Mouse (Mus musculus): ENCODE data around the gene Tfpi2. TPM values are rescaled to one million over a fixed set of nuclear protein-coding genes. Genes with fewer than 3 reads are reported as not detected.
A peak's percentile ranks its signal among the peaks of the same experiment; 100 is the strongest.

Gene Tfpi2
- polyA plus RNA-seq, 1 experiment from 2014 or later, result 3.6 TPM

DNA sequence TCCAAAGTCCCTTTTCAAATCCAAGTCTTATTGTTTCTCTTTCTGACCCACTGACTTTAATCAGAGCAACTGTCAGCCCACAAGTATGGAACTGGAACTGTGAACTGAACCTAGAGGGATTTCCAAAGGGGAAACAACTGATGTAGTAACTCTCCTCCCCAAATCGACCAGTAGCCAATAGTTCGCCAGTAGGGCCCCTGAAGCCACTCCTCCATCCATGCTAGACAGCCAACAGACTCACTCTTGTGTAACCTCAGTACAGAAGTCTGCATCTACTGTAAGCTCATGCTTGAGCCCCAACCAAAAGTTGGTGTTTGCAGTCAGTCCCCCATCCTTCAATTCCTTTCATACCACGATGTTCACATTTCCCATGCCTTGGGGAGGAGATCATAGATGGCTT is 12.0 kb upstream of the Tfpi2 start:
- ATAC-seq (ENCODE audit: low read depth), result no peak
- no peaks in the 10 kb centered on the region for H3K27me3 ChIP-seq (ENCODE audit: control insufficient read depth, insufficient read depth, low read depth, low read length)
- no peak overlapping the region for H3K9ac ChIP-seq (ENCODE audit: low read length)
- H3K27ac ChIP-seq (ENCODE audit: low read length), result no peak overlapping the region
- WGBS, result 79% methylated on average over 3 of the region's 3 CpGs
- H3K4me2 ChIP-seq (ENCODE audit: low read depth, low read length), result no peak overlapping the region
- peaks cover 3% of the 10 kb centered on the region for H3K4me1 ChIP-seq (replicated peaks; ENCODE audit: control insufficient read depth, insufficient read depth, low read length)
- no peaks in the 10 kb centered on the region for H3K36me3 ChIP-seq (ENCODE audit: control insufficient read depth, insufficient read depth, low read length)
- no peak overlapping the region for H3K4me3 ChIP-seq (ENCODE audit: low read length)
- H3K9me3 ChIP-seq (ENCODE audit: control insufficient read depth, low read length), result no peaks in the 10 kb centered on the region

DNA sequence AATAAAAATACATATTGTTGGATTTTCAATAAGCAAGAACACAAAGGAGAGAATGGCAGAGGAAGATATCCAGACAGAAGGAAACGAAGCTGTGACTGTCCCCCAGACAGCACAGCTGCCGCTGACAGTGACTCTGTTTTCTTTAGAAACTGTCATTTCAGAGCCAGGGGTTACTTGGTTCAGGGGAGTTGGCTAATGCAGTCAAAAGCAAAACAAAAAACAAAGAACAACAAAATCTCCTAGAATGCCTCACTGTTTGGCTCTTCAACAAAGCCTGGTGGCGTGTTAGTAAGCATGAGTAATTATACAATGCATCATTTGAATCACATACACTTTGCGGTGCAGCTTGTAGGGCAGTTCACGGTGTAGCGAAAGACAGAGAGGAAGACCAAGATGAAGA is 10.6 kb upstream of the Tfpi2 start:
- ATAC-seq (ENCODE audit: low read depth), result peak; percentile 32; the same call in 1 of the 2 replicates
- no peak overlapping the region for H3K9ac ChIP-seq (ENCODE audit: low read length)
- no peak overlapping the region for H3K4me2 ChIP-seq (ENCODE audit: low read depth, low read length)
- no peaks in the 10 kb centered on the region for H3K36me3 ChIP-seq (ENCODE audit: control insufficient read depth, insufficient read depth, low read length)
- 0 out of 2 replicates have a peak overlapping the region, but pooled peaks have one; percentile 39 for H3K27ac ChIP-seq (ENCODE audit: low read length)
- peaks cover 3% of the 10 kb centered on the region for H3K4me1 ChIP-seq (replicated peaks; ENCODE audit: control insufficient read depth, insufficient read depth, low read length)
- no peak overlapping the region for H3K4me3 ChIP-seq (ENCODE audit: low read length)
- H3K27me3 ChIP-seq (ENCODE audit: control insufficient read depth, insufficient read depth, low read depth, low read length), result no peaks in the 10 kb centered on the region
- 50% methylated on average over 6 of the region's 6 CpGs for WGBS
- no peaks in the 10 kb centered on the region for H3K9me3 ChIP-seq (ENCODE audit: control insufficient read depth, low read length)

DNA sequence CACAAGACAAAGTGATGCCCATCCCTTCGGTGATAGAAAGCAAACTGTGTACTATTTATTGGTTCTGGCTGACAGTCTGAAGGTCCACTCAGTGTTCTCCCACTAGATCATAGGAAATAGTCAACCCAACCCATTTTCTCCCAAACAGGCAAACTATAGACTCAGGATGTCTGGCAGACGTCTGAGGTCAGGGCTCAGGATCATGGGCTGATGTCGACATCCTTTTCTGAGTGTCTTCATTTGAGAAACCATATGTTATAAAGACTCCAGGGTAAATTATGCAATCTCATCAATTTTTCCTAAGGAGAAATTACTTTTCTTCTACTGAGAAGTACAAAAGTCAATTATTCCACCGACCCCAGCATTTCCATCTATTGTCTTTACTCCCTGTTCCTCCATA is 9.4 kb upstream of the Tfpi2 start:
- ATAC-seq (ENCODE audit: low read depth), result peak; percentile 55; the same call in 1 of the 2 replicates
- Histone ChIP-seq H3K4me3 (ENCODE audit: low read length) (no peak overlapping the region), H3K27me3 (ENCODE audit: control insufficient read depth, insufficient read depth, low read depth, low read length) (no peaks in the 10 kb centered on the region), H3K9ac (ENCODE audit: low read length) (no peak overlapping the region), H3K4me2 (ENCODE audit: low read depth, low read length) (no peak overlapping the region), H3K27ac (ENCODE audit: low read length) (no peak overlapping the region), H3K9me3 (ENCODE audit: control insufficient read depth, low read length) (no peaks in the 10 kb centered on the region), H3K4me1 (replicated peaks; ENCODE audit: control insufficient read depth, insufficient read depth, low read length) (no peaks in the 10 kb centered on the region; the same call in 1 of the 2 replicates), H3K36me3 (ENCODE audit: control insufficient read depth, insufficient read depth, low read length) (no peaks in the 10 kb centered on the region)
- WGBS, result 57% methylated on average over 4 of the region's 4 CpGs

DNA sequence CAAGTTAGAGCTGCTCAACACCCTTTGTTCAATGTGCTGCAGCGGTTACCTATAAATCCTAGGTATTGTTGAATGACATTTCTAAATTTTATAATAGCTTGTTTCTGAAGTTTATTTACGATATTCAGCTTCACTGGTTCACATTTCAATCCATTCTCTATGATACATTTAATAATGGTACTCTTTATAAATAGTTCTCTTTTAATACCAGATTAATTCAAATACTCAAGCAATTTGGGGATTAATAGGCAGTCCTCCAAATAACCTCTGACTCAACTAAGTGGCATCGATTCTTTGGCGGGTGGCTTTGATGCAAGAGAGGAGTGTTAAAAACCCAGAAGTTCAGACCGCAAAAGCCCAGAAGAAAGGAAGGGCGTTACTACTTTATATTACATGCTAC is 4.8 kb upstream of the Tfpi2 start, which contains the start of gene Gngt1:
Gene Gngt1 (plus strand): TSS at position 301 of the 400 bp plus-strand sequence.
- Histone ChIP-seq H3K4me1 (replicated peaks; ENCODE audit: control insufficient read depth, insufficient read depth, low read length) (no peaks in the 10 kb centered on the region), H3K36me3 (ENCODE audit: control insufficient read depth, insufficient read depth, low read length) (no peaks in the 10 kb centered on the region), H3K9ac (ENCODE audit: low read length) (no peak within 1 kb of the TSS), H3K4me2 (ENCODE audit: low read depth, low read length) (no peak within 1 kb of the TSS), H3K4me3 (ENCODE audit: low read length) (no peak within 1 kb of the TSS), H3K27ac (ENCODE audit: low read length) (no peak within 1 kb of the TSS), H3K27me3 (ENCODE audit: control insufficient read depth, insufficient read depth, low read depth, low read length) (no peaks in the 10 kb centered on the region), H3K9me3 (ENCODE audit: control insufficient read depth, low read length) (no peaks in the 10 kb centered on the region)
- ATAC-seq (ENCODE audit: low read depth), result no peak
- WGBS, result 85% methylated on average over 6 of the region's 6 CpGs

DNA sequence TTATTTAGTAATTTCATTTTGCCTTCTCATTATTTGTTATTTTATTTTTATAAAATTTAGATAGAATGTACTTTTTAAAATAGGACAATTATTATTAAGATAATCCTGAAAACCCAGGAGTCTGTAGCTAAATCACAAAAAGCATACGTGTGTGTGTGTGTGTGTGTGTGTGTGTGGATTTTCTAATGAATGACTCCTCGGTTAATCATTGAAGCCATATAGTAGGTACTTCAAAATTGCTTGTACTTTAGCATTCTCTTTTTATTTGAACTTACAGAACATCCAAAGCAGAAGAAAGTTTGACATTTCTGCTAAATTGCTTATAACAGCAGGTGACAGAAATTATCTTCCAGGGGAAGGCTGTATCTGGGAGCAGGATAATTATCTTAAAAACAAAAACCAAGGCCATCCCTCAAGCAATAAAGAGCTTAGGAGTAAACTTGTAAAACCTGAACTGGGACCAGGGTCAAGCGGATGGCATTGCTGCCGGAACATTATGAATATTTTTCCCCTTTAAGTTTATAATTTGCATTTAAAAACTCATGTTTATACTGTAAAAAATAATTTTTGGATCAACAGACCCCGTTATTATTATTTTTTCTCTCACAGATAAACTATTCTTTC is 5.9 kb downstream of the Tfpi2 start:
- Histone ChIP-seq H3K4me3 (ENCODE audit: low read length) (no peak overlapping the region), H3K9ac (ENCODE audit: low read length) (no peak overlapping the region), H3K4me1 (replicated peaks; ENCODE audit: control insufficient read depth, insufficient read depth, low read length) (no peaks in the 10 kb centered on the region), H3K27me3 (ENCODE audit: control insufficient read depth, insufficient read depth, low read depth, low read length) (no peaks in the 10 kb centered on the region), H3K9me3 (ENCODE audit: control insufficient read depth, low read length) (no peaks in the 10 kb centered on the region), H3K4me2 (ENCODE audit: low read depth, low read length) (no peak overlapping the region), H3K36me3 (ENCODE audit: control insufficient read depth, insufficient read depth, low read length) (no peaks in the 10 kb centered on the region), H3K27ac (ENCODE audit: low read length) (no peak overlapping the region)
- 77% methylated on average over 5 of the region's 5 CpGs for WGBS
- ATAC-seq (ENCODE audit: low read depth), result no peak

DNA sequence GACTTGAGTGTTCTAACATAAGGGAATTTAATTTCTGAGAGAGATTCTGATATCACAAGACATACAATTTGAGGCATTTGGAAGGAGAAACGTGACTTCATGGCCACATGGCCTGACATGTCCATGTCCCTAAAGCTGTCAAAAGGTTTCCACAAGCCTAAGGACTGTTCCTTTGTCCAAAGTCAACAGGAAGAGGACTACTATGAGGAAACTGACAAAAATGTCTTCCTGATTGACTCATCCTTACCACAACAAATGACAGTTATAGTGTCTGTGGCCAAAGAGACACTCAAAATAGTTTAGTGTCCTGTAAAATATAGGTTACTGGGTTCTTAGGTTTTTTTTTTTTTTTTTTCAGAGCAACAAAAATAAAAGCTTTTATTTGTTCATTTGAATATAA is 15.0 kb downstream of the Tfpi2 start:
- no peak overlapping the region for H3K9ac ChIP-seq (ENCODE audit: low read length)
- H3K4me2 ChIP-seq (ENCODE audit: low read depth, low read length), result no peak overlapping the region
- 49% methylated on average over 1 of the region's 1 CpGs for WGBS
- no peaks in the 10 kb centered on the region for H3K4me1 ChIP-seq (replicated peaks; ENCODE audit: control insufficient read depth, insufficient read depth, low read length)
- no peaks in the 10 kb centered on the region for H3K27me3 ChIP-seq (ENCODE audit: control insufficient read depth, insufficient read depth, low read depth, low read length)
- no peaks in the 10 kb centered on the region for H3K36me3 ChIP-seq (ENCODE audit: control insufficient read depth, insufficient read depth, low read length)
- no peak overlapping the region for H3K27ac ChIP-seq (ENCODE audit: low read length)
- ATAC-seq (ENCODE audit: low read depth), result no peak
- H3K4me3 ChIP-seq (ENCODE audit: low read length), result no peak overlapping the region
- no peaks in the 10 kb centered on the region for H3K9me3 ChIP-seq (ENCODE audit: control insufficient read depth, low read length)

DNA sequence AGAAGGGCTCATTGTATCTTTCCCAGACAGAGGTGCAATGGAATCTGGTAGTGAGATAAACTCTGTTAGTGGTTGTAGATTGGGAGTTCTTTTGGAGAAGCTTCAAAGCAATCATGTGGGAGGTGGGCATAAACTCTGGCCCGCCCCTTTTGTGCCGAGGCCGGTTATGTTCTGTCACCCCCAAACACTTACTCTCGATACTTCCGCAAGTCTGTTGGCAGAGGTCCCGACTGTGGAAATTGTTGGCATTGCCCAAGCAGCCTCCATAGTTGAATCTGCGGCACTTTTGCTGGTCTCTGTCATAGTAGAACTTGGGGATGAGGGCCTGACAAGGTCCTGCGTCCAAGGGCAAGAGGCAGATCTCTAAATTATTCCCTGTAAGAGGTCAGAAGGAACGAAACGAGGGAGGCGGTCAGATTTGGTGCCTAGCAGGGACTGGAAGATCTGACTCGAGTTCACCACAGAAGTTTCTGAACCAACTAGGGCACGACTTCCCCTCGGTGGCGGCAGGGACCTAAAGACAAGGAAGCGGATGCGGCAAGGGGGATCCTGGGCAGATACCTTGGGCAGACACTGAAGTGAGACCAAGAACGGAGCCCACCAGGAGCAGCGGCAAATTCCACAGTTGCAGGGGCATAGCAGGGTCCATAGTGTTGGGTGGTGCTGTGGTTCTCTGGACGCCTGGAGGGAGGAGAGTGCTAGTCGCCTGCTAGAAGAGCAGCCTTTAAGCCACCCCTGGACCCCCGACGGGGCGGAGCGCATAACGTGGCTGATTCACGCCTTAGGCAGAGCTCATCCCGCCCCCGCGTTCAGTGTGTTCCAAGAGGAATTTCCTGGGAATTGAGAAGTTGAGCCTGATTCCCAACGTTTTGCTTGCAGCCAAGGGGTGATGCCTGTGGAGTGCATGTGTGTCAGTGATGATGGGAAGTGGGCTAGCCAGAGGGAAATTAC is 20.8 kb downstream of the Tfpi2 start:
- no peaks in the 10 kb centered on the region for H3K36me3 ChIP-seq (ENCODE audit: control insufficient read depth, insufficient read depth, low read length)
- ATAC-seq (ENCODE audit: low read depth), result peak; percentile 72
- H3K4me3 ChIP-seq (ENCODE audit: low read length), result peak overlapping the region; percentile 27
- H3K27me3 ChIP-seq (ENCODE audit: control insufficient read depth, insufficient read depth, low read depth, low read length), result no peaks in the 10 kb centered on the region
- whole genome bisulfite sequencing, result 14% methylated on average over 31 of the region's 31 CpGs
- H3K9me3 ChIP-seq (ENCODE audit: control insufficient read depth, low read length), result no peaks in the 10 kb centered on the region
- H3K4me2 ChIP-seq (ENCODE audit: low read depth, low read length), result peak overlapping the region; percentile 49
- H3K9ac ChIP-seq (ENCODE audit: low read length), result peak overlapping the region; percentile 3; the same call in 1 of the 2 replicates
- no peak overlapping the region for H3K27ac ChIP-seq (ENCODE audit: low read length)
- no peaks in the 10 kb centered on the region for H3K4me1 ChIP-seq (replicated peaks; ENCODE audit: control insufficient read depth, insufficient read depth, low read length)

DNA sequence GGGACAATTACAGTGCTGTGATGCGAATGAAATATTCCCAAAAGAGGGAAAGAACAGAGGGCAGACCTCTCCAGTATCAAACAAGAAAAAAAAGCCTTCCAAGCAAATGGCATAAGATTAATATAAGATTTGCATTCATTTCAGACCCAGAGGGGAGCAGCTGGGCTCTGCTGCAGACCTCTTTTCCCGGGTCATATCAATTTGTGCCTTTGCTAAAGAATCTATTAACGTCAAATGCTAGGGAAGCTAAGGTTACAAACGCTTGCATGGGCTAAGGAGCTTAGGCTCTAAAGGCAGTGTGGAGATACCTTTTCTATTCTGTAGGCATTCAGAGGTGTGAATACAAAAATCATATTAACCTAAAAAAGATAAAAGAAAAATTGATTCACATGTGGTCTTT is 33.8 kb downstream of the Tfpi2 start:
- Histone ChIP-seq H3K9ac (ENCODE audit: low read length) (no peak overlapping the region), H3K27me3 (ENCODE audit: control insufficient read depth, insufficient read depth, low read depth, low read length) (no peaks in the 10 kb centered on the region), H3K4me2 (ENCODE audit: low read depth, low read length) (no peak overlapping the region), H3K9me3 (ENCODE audit: control insufficient read depth, low read length) (no peaks in the 10 kb centered on the region), H3K4me1 (replicated peaks; ENCODE audit: control insufficient read depth, insufficient read depth, low read length) (no peaks in the 10 kb centered on the region), H3K27ac (ENCODE audit: low read length) (no peak overlapping the region), H3K36me3 (ENCODE audit: control insufficient read depth, insufficient read depth, low read length) (no peaks in the 10 kb centered on the region), H3K4me3 (ENCODE audit: low read length) (no peak overlapping the region)
- no peak for ATAC-seq (ENCODE audit: low read depth)
- WGBS, result 65% methylated on average over 4 of the region's 4 CpGs

DNA sequence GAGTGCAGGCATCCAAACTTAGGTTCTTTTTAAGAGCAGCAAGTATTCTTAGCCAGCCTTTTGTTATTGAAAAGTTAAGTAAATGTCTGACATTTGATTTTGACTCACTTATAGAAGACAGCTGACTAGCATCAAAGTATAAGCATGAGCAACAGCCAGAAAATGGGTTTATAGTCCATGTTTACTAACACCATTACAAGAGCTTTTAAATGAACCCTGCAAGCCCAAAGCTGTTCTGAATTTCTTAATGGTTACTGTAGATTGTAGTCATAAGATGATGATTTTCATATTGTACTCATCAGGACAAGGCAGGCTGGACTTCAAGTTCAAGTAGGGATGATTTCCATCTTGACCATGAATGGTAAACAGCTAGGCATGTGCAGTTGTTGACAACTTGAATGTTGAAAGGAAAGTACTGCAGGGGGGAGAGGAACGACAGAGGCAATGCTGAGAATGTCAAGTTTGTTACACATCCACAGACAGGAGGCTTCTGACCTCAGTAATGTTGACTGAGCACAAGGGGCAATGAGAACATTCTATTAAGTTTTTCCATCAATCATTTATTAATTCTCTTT is 52.5 kb downstream of the Tfpi2 start:
- H3K4me1 ChIP-seq (replicated peaks; ENCODE audit: control insufficient read depth, insufficient read depth, low read length), result no peaks in the 10 kb centered on the region
- H3K9me3 ChIP-seq (ENCODE audit: control insufficient read depth, low read length), result no peaks in the 10 kb centered on the region
- no peak overlapping the region for H3K9ac ChIP-seq (ENCODE audit: low read length)
- 4% methylated on average over 1 of the region's 1 CpGs for WGBS
- no peak overlapping the region for H3K27ac ChIP-seq (ENCODE audit: low read length)
- no peaks in the 10 kb centered on the region for H3K36me3 ChIP-seq (ENCODE audit: control insufficient read depth, insufficient read depth, low read length)
- no peak overlapping the region for H3K4me2 ChIP-seq (ENCODE audit: low read depth, low read length)
- H3K27me3 ChIP-seq (ENCODE audit: control insufficient read depth, insufficient read depth, low read depth, low read length), result no peaks in the 10 kb centered on the region
- H3K4me3 ChIP-seq (ENCODE audit: low read length), result no peak overlapping the region
- ATAC-seq (ENCODE audit: low read depth), result peak; percentile 83

All from lung, embryonic 16.5 days (tissue).